Mouse (Mus musculus) bone marrow, adult 2 months (tissue): ENCODE results near the gene Mtcl1. TPM values are rescaled to one million over a fixed set of nuclear protein-coding genes. Genes with fewer than 3 reads are reported as not detected.

Experiments used
- H3K27ac ChIP-seq: fragments of 200-500 bp; 2 replicates; pipeline ENCODE4 v1.5.1; 2012; ENCODE audit warnings: low read depth, mild to moderate bottlenecking, control low read depth, inconsistent platforms, low read length; ENCODE audit not compliant: control insufficient read depth, poor library complexity, insufficient read depth
- H3K4me1 ChIP-seq: fragments of 200-500 bp; 2 replicates; pipeline ENCODE4 v1.6.1; 2011; ENCODE audit warnings: low read length; ENCODE audit not compliant: control insufficient read depth, insufficient read depth
- H3K4me3 ChIP-seq: fragments of 200-500 bp; replicated peaks from 2 replicates; pipeline ENCODE3; 2011; ENCODE audit warnings: mild to moderate bottlenecking, low read depth, low read length, control low read depth; ENCODE audit not compliant: control insufficient read depth
- CTCF ChIP-seq: fragments of 200-500 bp; IDR thresholded peaks from 2 replicates; pipeline ENCODE4 v1.5.1; 2011; ENCODE audit warnings: low read length, control low read depth; ENCODE audit not compliant: control insufficient read depth, insufficient read depth
- POLR2A ChIP-seq: fragments of 200-500 bp; IDR thresholded peaks from 2 replicates; pipeline ENCODE4 v1.6.1; 2011; ENCODE audit warnings: low read depth, mild to moderate bottlenecking, control low read depth, low read length, borderline replicate concordance; ENCODE audit not compliant: control insufficient read depth
- WGBS: fragments of 180-500 bp; shearing (Covaris S2); methylation state at CpG from one replicate; pipeline ENCODE4 v1.1.7; 2018; 5-methylcytosine and 5-hydroxymethylcytosine counted together
- polyA plus RNA-seq: library from polyadenylated mRNA; stranded (reverse); fragments of >200 nt; gene quantifications from 2 replicates; pipeline ENCODE4 v1.2.4, GENCODE M21; 2011; ENCODE audit warnings: low replicate concordance; ENCODE audit not compliant: missing spikeins, insufficient read depth, insufficient read length

Mtcl1 gene
- polyA plus RNA-seq, 1 experiment = 4.2 TPM

- no peak overlapping the region for H3K4me3 ChIP-seq
- WGBS = 38% methylated on average over 5 of the region's 5 CpGs
- H3K4me1 ChIP-seq = no peaks in the 10 kb centered on the region
- H3K27ac ChIP-seq = no peak overlapping the region
- TF ChIP-seq CTCF (no peak), POLR2A (no peak)
Measured at GRCm38 (mm10) chr17:66417329-66417728, 32.2 kb downstream of the Mtcl1 start.

GRCm38 (mm10) chr17:66416841-66417313 lies 32.7 kb downstream of the Mtcl1 start:
- 6% methylated on average over 14 of the region's 14 CpGs for whole genome bisulfite sequencing
- Histone ChIP-seq H3K4me1 (no peaks in the 10 kb centered on the region), H3K4me3 (no peak overlapping the region), H3K27ac (no peak overlapping the region)
- no peak for TF ChIP-seq CTCF
- no peak for TF ChIP-seq POLR2A

DNA sequence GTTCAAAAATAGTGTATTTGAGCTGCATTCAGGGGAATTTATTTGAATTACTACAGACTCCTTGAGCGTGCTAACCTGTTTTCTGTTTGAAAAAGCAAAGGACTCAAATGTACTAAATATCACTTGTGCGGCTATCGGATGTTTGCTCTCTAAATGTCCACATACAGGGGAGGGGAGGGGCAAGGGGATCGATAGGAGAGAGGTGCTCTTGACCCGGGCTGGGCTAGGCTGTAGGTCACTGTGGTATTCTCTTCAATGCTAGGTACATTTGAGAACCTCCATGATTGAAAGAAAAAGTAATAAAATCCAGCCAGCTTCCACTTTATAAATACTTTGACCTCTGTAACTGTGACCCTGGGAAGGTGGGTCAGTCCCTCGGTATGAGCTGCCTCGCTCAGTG lies 33.1 kb downstream of the Mtcl1 start:
- H3K27ac ChIP-seq = no peak overlapping the region
- no peaks in the 10 kb centered on the region for H3K4me1 ChIP-seq
- TF ChIP-seq POLR2A (no peak), CTCF (no peak)
- WGBS = 68% methylated on average over 7 of the region's 7 CpGs
- no peak overlapping the region for H3K4me3 ChIP-seq

DNA sequence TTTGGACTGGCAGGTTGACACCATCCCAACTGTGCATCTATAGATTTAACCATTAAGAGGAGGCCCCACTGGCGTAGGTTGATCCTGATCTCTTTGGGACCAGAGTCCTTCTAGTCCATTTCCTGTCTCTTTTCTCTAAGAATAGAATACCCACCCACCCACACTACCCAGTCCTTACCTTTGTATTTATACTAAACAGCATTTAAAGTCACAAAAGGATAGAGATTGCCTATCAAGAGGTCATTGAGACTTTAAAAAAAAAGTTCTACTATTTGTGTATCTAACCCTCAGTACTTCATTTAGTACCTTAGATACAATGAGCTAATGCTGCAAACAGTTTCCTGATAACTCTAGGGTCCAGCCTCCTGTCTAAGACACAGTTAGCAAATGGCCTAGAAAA lies 35.2 kb downstream of the Mtcl1 start:
- Histone ChIP-seq H3K4me1 (no peaks in the 10 kb centered on the region), H3K4me3 (no peak overlapping the region), H3K27ac (no peak overlapping the region)
- WGBS = 74% methylated on average over 1 of the region's 1 CpGs
- TF ChIP-seq POLR2A (no peak), CTCF (no peak)

DNA sequence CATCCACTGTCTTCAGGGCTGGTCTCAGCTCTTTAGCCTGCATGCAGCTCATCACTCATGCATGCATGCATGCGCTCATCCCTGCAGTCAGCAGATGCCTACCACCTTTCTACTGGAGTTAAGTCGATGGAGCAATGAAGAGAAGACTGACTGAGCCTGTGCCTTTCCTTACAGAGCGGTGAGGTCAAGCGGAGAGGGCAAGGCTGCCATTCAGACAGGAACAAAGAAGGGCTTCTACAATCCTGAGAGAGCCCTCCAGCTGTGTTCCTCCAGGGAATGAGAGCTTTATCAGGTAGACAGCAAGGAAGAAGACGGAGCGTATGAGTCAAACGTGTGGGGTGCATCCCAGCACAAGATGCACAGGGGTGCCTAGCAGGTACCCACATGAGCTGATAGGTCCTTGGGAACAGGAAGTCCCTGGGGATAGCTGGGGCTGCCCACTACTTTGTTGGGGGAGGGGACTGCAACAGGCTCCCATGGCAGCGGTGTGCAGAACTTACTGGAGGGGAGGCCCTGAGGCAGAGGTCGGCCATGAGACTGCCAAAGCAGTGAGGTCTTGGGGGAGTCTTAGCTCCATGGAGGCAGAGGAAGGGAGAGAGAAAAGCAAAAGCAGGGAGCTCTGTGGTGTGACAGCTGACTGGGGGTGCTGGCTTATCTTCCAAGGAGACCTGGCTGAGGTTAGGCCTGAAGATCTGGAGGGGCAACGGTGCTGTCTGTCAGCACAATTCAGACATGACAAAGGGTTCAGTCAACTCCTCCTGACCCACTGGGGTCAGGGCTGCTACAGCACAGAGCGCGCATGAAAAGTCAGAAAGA lies 37.2 kb downstream of the Mtcl1 start:
- H3K4me3 ChIP-seq = no peak overlapping the region
- H3K4me1 ChIP-seq = no peaks in the 10 kb centered on the region
- no peak overlapping the region for H3K27ac ChIP-seq
- TF ChIP-seq POLR2A (no peak), CTCF (no peak)
- WGBS = 80% methylated on average over 12 of the region's 12 CpGs

- no peak overlapping the region for H3K27ac ChIP-seq
- TF ChIP-seq POLR2A (no peak), CTCF (no peak)
- 79% methylated on average over 11 of the region's 11 CpGs for WGBS
- no peaks in the 10 kb centered on the region for H3K4me1 ChIP-seq
- no peak overlapping the region for H3K4me3 ChIP-seq
Measured at GRCm38 (mm10) chr17:66410884-66411426, 38.6 kb downstream of the Mtcl1 start.

- 78% methylated on average over 9 of the region's 9 CpGs for WGBS
- H3K4me1 ChIP-seq = no peaks in the 10 kb centered on the region
- no peak overlapping the region for H3K4me3 ChIP-seq
- TF ChIP-seq CTCF = no peak
- no peak for TF ChIP-seq POLR2A
- H3K27ac ChIP-seq = no peak overlapping the region
Measured at GRCm38 (mm10) chr17:66409070-66409605, 40.4 kb downstream of the Mtcl1 start.

DNA sequence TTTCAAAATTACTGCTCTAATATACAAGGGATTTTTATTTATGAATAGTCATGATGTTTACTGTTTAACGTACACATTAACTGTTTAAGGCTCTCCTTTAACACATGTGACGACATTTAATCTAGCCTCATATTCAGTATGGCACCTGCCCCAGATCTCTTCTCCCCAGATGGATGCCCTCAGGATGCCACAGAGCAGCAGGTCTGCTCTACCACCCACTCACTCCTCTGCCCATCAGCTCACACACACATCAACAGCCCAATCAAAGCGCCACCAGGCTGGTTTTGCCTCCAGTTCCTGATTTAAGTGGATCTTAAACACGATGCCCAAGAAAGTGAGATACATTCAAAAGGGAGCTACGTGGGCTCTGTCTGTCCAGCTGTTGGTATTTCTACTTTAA lies 41.1 kb downstream of the Mtcl1 start:
- 88% methylated on average over 5 of the region's 5 CpGs for WGBS
- Histone ChIP-seq H3K27ac (no peak overlapping the region), H3K4me1 (no peaks in the 10 kb centered on the region), H3K4me3 (no peak overlapping the region)
- TF ChIP-seq CTCF (no peak), POLR2A (no peak)
